In the genomic region with DNA sequence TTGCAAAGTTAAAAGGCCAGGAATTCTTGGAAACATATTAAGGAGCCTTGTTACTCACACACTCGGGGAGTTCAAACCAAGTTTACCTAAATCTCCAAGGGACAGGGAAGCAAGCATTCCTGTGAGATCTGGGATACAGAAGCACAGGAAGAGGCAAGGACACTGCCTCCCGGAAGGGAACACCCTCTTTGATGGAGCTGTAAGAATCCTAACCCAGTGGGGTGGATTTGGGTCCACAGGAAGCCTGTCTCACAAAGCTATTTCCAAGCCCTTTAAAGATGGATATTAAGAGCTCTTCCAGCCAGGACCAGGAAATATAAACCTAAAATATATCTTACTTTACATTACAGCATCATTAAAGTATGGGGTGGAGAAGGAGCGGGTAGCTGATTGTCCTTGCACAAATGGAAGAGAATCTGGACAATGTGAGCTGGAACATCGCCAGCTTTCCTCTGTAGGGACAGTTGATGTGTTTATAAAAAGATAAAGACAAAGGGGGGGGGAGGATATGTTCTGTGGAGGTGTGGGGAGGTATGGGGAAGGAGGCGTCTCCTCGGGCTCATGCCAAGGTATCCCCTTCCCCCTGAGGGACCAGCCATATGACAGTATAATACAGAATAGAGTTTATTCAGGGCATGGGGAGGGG, we compare ENCODE assay signal across 10 mouse cellular contexts. TPM values are rescaled to one million over a fixed set of nuclear protein-coding genes. Genes with fewer than 3 reads are reported as not detected.
DNase-seq lines count a peak whose midpoint lies in the region; ATAC-seq and TF ChIP-seq lines count a peak whose summit lies in the region.
"Had no signal": no experiment of that assay in that cellular context is flagged by ENCODE, and none has a peak within 500 bp of the region (broad histone marks: within the 10 kb centered on the region; RNA-seq: fewer than 3 reads in every experiment).

No protein-coding gene starts in this region.

- peak; percentile 72 for ATAC-seq in heart, embryonic 16.5 days (replicated peaks; ENCODE audit: extremely low read depth, insufficient read depth, low FRiP score)
- no peak; the same call in 1 of the 2 replicates for ATAC-seq in kidney, embryonic 15.5 days (replicated peaks; ENCODE audit: low FRiP score)
- ATAC-seq: midbrain, embryonic 13.5 days had no signal

- TF ChIP-seq CTCF in layer of hippocampus, adult 2 months (conservative IDR thresholded peaks at IDR 0.05): no peak

- H3K4me3 ChIP-seq in heart, embryonic 16.5 days (ENCODE audit: low read length): no peak overlapping the region
- H3K4me3 ChIP-seq in kidney, embryonic 15.5 days (replicated peaks): no peak overlapping the region
- no peak overlapping the region for H3K4me3 ChIP-seq in layer of hippocampus, adult 2 months
- H3K4me3 ChIP-seq: midbrain, embryonic 13.5 days had no signal

- intact Hi-C loops in left cerebral cortex, postnatal 4 days (cut with DNase I): no loop called here

- WGBS in heart, embryonic 16.5 days: 33% methylated on average over 6 of the region's 6 CpGs
- 61% methylated on average over 6 of the region's 6 CpGs for WGBS in kidney, embryonic 15.5 days

- peak overlapping the region; percentile 37; the same call in 1 of the 2 replicates for H3K27ac ChIP-seq in heart, embryonic 16.5 days (ENCODE audit: low read length)
- H3K27ac ChIP-seq in kidney, embryonic 15.5 days: peak overlapping the region; percentile 3; the same call in 1 of the 2 replicates
- no peak overlapping the region; the same call in 1 of the 2 replicates for H3K27ac ChIP-seq in layer of hippocampus, adult 2 months
- H3K27ac ChIP-seq: midbrain, embryonic 13.5 days had no signal

- no peaks in the 10 kb centered on the region for H3K36me3 ChIP-seq in heart, embryonic 16.5 days (ENCODE audit: control insufficient read depth, insufficient read depth)
- no peaks in the 10 kb centered on the region for H3K36me3 ChIP-seq in kidney, embryonic 15.5 days
- H3K36me3 ChIP-seq: midbrain, embryonic 13.5 days had no signal

- no peak overlapping the region for H3K4me2 ChIP-seq in heart, embryonic 16.5 days (ENCODE audit: low read depth, low read length)
- H3K4me2 ChIP-seq in kidney, embryonic 15.5 days: no peak overlapping the region
- H3K4me2 ChIP-seq: midbrain, embryonic 13.5 days had no signal

- H3K9ac ChIP-seq in heart, embryonic 16.5 days (ENCODE audit: low read length): no peak overlapping the region
- H3K9ac ChIP-seq in kidney, embryonic 15.5 days: no peak overlapping the region
- H3K9ac ChIP-seq: midbrain, embryonic 13.5 days had no signal

- H3K4me1 ChIP-seq in heart, embryonic 16.5 days (ENCODE audit: control insufficient read depth, insufficient read depth, low read length): peaks cover 8% of the 10 kb centered on the region; the same call in 1 of the 2 replicates
- peaks cover 12% of the 10 kb centered on the region; the same call in 1 of the 2 replicates for H3K4me1 ChIP-seq in kidney, embryonic 15.5 days

- no peaks in the 10 kb centered on the region for H3K27me3 ChIP-seq in heart, embryonic 16.5 days (ENCODE audit: control insufficient read depth, insufficient read depth, low read length)
- no peaks in the 10 kb centered on the region for H3K27me3 ChIP-seq in kidney, embryonic 15.5 days
- H3K27me3 ChIP-seq: midbrain, embryonic 13.5 days had no signal

- H3K9me3 ChIP-seq in heart, embryonic 16.5 days (replicated peaks; ENCODE audit: control insufficient read depth, low read length): no peaks in the 10 kb centered on the region
- H3K9me3 ChIP-seq in kidney, embryonic 15.5 days (replicated peaks): no peaks in the 10 kb centered on the region
- H3K9me3 ChIP-seq: midbrain, embryonic 13.5 days had no signal

- DNase-seq in left cerebral cortex, postnatal 4 days: peak; percentile 19
- no peak for DNase-seq in left cerebral cortex, adult 18-20 months (ENCODE audit: low spot score in 2 of 2)
- peak; percentile 39 for DNase-seq in lung, postnatal 36 days
- DNase-seq in adipocyte (ENCODE audit: low spot score): no peak
- no peak for DNase-seq in layer of hippocampus, adult 2 months (ENCODE audit: low spot score in 2 of 2)
- DNase-seq: cerebellum, adult 2 months; gastrocnemius, postnatal 36 days had no signal

RNA-seq across cellular contexts. Expression of a gene that starts 28.1 kb away (rescaled TPM):
- total RNA-seq in left cerebral cortex, postnatal 4 days (2021): 10 to 100 TPM; 15.0 to 16.1 TPM
- total RNA-seq in left cerebral cortex, adult 18-20 months (2021): 10 to 100 TPM; 12.8 to 16.1 TPM
- polyA plus RNA-seq in heart, embryonic 16.5 days (2015; fragmentation: Nextera tagmentation; extraction: Ambion mirVana): 30.4 and 32.3 TPM in 2 replicates
- polyA plus RNA-seq in kidney, embryonic 15.5 days (2015; fragmentation: Nextera tagmentation; extraction: Ambion mirVana): 16.4 and 16.8 TPM in 2 replicates
- 10 to 100 TPM; 14.8 to 17.5 TPM for total RNA-seq in layer of hippocampus, adult 2 months (2021)

Comparison
In these comparisons a context has a peak if more than half of its experiments do, and no peak if none do; other contexts are left out.
1. DNase-seq: peak in left cerebral cortex, postnatal 4 days (single experiment) and lung, postnatal 36 days (single experiment); none in left cerebral cortex, adult 18-20 months (0 of 2), adipocyte (single experiment) and layer of hippocampus, adult 2 months (0 of 2).